Mouse (Mus musculus) CH12.LX (cell line): Measurements from ENCODE around the gene I0C0044D17Rik.
"Not testable (repeated sequence)": the region's sequence is repeated elsewhere in the genome, so short reads cannot be mapped to it uniquely, and the experiment has no call there.

Experiments
- CHD2 ChIP-seq: IDR thresholded peaks from 2 replicates; pipeline ENCODE4 v1.6.1; 2011; ENCODE audit warnings: low read length, improper control_type of control experiment
- CTCF ChIP-seq, 2 experiments: IDR thresholded peaks in 1 of 2; conservative IDR thresholded peaks in 1 of 2; 2 replicates each; pipeline ENCODE4 v1.5.1; 2011 to 2012; ENCODE audit warnings: low read depth in 2 of 2, low read length in 2 of 2, improper control_type of control experiment in 1 of 2, inconsistent platforms in 1 of 2, mild to moderate bottlenecking in 1 of 2, moderate library complexity in 1 of 2
- ELF1 ChIP-seq: IDR thresholded peaks from 2 replicates; pipeline ENCODE4 v1.6.1; 2014; ENCODE audit warnings: low read depth, mild to moderate bottlenecking, inconsistent platforms, low read length, improper control_type of control experiment
- EP300 ChIP-seq: IDR thresholded peaks from 2 replicates; pipeline ENCODE4 v1.6.1; 2011; ENCODE audit warnings: low read length, improper control_type of control experiment
- KAT2A ChIP-seq: IDR thresholded peaks from 2 replicates; pipeline ENCODE4 v1.6.1; 2012; ENCODE audit warnings: low read length, improper control_type of control experiment, inconsistent platforms; ENCODE audit not compliant: insufficient replicate concordance
- MAX ChIP-seq: IDR thresholded peaks from 2 replicates; pipeline ENCODE4 v1.6.1; 2011; ENCODE audit warnings: low read length, improper control_type of control experiment
- NRF1 ChIP-seq: IDR thresholded peaks from 2 replicates; pipeline ENCODE4 v1.6.1; 2014; ENCODE audit warnings: low read depth, mild to moderate bottlenecking, inconsistent platforms, low read length, improper control_type of control experiment, moderate library complexity
- POLR2A ChIP-seq: IDR thresholded peaks from 2 replicates; pipeline ENCODE4 v1.6.1; 2011; ENCODE audit warnings: low read depth, mild to moderate bottlenecking, improper control_type of control experiment, low read length
- POLR2AphosphoS2 ChIP-seq: IDR thresholded peaks from 2 replicates; pipeline ENCODE4 v1.6.1; 2011; ENCODE audit warnings: low read depth, low read length, improper control_type of control experiment
- SIN3A ChIP-seq: IDR thresholded peaks from 2 replicates; pipeline ENCODE4 v1.6.1; 2012; ENCODE audit warnings: low read length, improper control_type of control experiment, inconsistent platforms

GRCm38 (mm10) chr4:98850485-98850884, 26.8 kb upstream of the I0C0044D17Rik start:
- not testable (repeated sequence) for TF ChIP-seq POLR2A; POLR2AphosphoS2; SIN3A; EP300; MAX; CTCF (conservative IDR thresholded peaks at IDR 0.05 in 1 of 2, IDR thresholded peaks at IDR 0.05 in 1 of 2; ENCODE audit: low read depth in 2 of 2, low read length in 2 of 2); NRF1; ELF1; KAT2A; CHD2
